Mouse (Mus musculus): Measurements from ENCODE around the gene Gm49320.

The Gm49320 gene

GRCm38 (mm10) chr8:4258233-4258632 lies 19.6 kb downstream of the Gm49320 start:
- peak; percentile 77 to 82 for DNase-seq (ENCODE audit: low read depth in 2 of 2, low spot score in 2 of 2)

GRCm38 (mm10) chr8:4258678-4259077 lies 20.0 kb downstream of the Gm49320 start:
- DNase-seq (ENCODE audit: low read depth in 2 of 2, low spot score in 2 of 2): peak in 1 of 2 experiments; percentile 28

DNA sequence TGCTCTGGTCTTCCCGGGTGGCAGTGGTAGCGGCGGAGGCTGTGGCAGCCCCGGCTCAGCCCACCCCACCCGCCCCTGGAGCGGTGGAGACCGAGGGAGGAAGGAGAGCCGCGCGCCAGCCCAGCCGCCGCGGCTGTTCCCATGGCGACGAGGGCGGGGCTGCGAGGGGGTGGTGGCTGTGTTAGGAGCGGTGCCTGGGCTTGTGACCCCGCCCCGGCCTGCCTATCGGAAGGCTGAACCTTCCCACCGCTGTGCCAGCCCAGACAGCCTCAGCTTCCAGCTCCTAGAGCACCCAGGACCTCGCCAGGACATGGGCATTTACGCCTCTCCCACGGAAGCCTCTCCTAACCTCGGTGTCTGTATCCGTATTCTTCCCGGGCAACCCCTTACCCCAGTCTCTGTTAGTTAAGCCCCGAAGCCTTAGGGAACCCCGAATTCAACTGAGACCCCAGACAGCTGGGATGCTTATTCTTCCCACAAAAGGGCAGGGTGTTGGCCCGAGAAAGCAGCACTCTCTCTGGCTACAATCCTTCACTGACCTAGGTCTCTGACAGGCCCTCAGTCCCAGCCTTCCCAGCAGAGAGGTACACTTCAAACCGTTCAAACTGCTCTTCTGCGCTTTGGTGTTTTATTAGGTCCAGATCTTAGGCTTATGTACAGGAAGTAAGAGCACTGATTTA lies 20.6 kb downstream of the Gm49320 start, which contains the start of gene Ctxn1:
TSS of gene Ctxn1 (minus strand) at position 150 of the 680 bp plus-strand sequence.
- DNase-seq (ENCODE audit: low read depth in 2 of 2, low spot score in 2 of 2): peak; percentile 84 to 90

DNA sequence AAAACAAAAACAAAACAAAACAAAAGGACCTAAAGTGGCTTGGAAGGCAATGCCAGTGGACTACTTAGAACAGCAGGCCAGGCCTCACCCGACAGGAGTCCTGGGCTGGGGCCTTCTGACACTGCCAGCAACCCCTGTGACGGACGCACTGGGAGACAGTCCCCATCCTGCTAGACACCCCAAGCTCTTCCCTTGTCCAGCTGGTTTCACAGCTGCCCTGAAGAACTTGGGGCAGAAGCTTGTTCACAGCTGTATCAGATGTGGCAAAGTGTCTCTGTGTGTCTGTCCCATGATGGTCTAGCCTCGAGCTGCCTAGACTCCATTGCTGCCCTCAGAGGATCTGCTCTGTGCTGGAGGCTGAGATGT lies 21.1 kb downstream of the Gm49320 start:
- DNase-seq (ENCODE audit: low read depth in 2 of 2, low spot score in 2 of 2): no peak

- no peak for DNase-seq (ENCODE audit: low read depth in 2 of 2, low spot score in 2 of 2)
These were observed 24.6 kb downstream of the Gm49320 start for GRCm38 (mm10) chr8:4263105-4263791.

- no peak for DNase-seq (ENCODE audit: low read depth in 2 of 2, low spot score in 2 of 2)
These were observed 26.7 kb downstream of the Gm49320 start for GRCm38 (mm10) chr8:4265160-4265914.

DNA sequence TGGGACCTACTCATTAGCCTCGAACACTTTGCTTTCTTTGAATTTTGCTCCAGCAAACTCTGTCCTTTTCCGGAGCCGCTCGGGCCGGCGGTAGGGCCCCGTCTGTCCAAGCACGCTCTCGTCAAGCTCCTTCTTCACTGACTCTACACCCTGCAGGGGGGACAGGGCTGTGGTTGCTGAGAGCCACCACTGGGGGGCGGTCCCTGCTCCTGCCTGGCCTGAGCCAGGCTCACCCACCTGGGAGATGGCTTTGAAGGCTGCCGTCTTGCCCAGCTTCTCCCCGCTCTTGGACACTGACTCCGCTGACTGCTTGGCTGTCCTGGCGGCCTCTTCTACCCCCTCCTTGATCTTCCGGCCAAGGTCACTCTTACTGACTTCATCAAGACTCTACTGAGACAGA lies 29.0 kb downstream of the Gm49320 start:
- peak in 1 of 2 experiments; percentile 23 for DNase-seq (ENCODE audit: low read depth in 2 of 2, low spot score in 2 of 2)

GRCm38 (mm10) chr8:4269609-4270008 lies 30.9 kb downstream of the Gm49320 start:
- DNase-seq (ENCODE audit: low read depth in 2 of 2, low spot score in 2 of 2): no peak

DNA sequence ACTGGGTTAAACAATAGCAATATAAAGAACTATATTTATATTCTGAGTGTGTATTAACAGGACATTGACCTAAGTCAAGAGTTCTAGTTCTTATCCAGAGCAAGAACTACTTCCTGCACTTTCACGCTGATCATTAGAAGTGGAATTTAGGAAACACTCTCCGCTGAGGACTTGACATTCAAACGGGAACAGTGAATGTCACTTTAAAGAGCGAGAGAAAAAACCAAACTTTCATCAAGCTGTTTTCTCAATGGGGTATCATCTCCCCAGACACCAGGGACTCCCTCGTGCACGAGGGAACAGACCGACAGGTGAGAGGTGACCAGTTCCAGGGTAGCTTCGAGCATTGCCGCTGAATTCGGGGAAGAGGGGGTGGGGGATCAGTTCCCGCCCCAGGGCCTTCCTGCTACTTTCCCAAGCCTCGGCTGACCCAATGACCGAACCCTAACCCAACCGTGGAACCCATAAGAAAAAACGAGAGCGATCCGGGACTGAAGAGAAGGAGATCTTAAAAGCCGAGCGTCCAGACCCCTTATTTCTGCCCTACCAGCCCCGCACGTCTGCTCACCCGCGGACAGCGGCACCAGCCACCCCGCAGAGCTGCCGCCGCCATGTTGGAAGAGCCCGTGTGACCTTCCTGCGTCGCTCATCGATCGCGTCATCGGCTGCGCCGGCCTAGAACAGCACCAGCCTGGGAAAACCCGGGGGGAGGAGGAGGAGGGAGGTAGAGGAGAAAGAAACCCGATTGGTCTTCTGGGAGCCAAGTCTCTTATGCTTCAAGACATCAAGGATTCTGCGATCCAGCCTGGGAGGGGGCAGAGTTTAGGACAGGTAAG lies 36.8 kb downstream of the Gm49320 start, which contains the start of gene Timm44:
TSS of gene Timm44 (minus strand) at position 639 of the 836 bp plus-strand sequence.
- DNase-seq (ENCODE audit: low read depth in 2 of 2, low spot score in 2 of 2): peak; percentile 84 to 90

GRCm38 (mm10) chr8:4276111-4276465 lies 37.4 kb downstream of the Gm49320 start:
- DNase-seq (ENCODE audit: low read depth in 2 of 2, low spot score in 2 of 2): no peak

GRCm38 (mm10) chr8:4292738-4293137 lies 54.1 kb downstream of the Gm49320 start:
- DNase-seq (ENCODE audit: low read depth in 2 of 2, low spot score in 2 of 2): no peak

GRCm38 (mm10) chr8:4297822-4298221 lies 59.2 kb downstream of the Gm49320 start:
- DNase-seq (ENCODE audit: low read depth in 2 of 2, low spot score in 2 of 2): no peak
